Mouse (Mus musculus) spleen, adult 2 months (tissue): ENCODE results near the gene Kat2b.
A peak's percentile ranks its signal among the peaks of the same experiment; 100 is the strongest.
"Not testable (repeated sequence)": the region's sequence is repeated elsewhere in the genome, so short reads cannot be mapped to it uniquely, and the experiment has no call there.

Source experiments
- CTCF ChIP-seq: fragments of 200-500 bp; IDR thresholded peaks from 2 replicates; pipeline ENCODE4 v1.5.1; 2011; ENCODE audit warnings: mild to moderate bottlenecking, inconsistent platforms; ENCODE audit not compliant: insufficient read depth, insufficient read length, insufficient replicate concordance; ENCODE audit errors: extremely low read depth
- POLR2A ChIP-seq: fragments of 200-500 bp; IDR thresholded peaks from 2 replicates; pipeline ENCODE4 v1.6.1; 2011; ENCODE audit warnings: low read depth, low read length, inconsistent platforms

GRCm38 (mm10) chr17:53657391-53657790 lies 90.7 kb downstream of the Kat2b start:
- TF ChIP-seq CTCF = peak; percentile 12; the same call in 1 of the 2 replicates
- TF ChIP-seq POLR2A = not testable (repeated sequence)
